Mouse (Mus musculus) kidney, adult 2 months (tissue): ENCODE measurements around the gene Pde4d.

Source experiments
- CTCF ChIP-seq: fragments of 200-500 bp; conservative IDR thresholded peaks from 2 replicates; pipeline ENCODE4 v1.5.1; 2011; ENCODE audit warnings: low read depth, mild to moderate bottlenecking, control low read depth, low read length, moderate library complexity, mixed read lengths; ENCODE audit not compliant: insufficient read depth, insufficient read length
- POLR2A ChIP-seq: fragments of 200-500 bp; IDR thresholded peaks from one replicate; pipeline ENCODE4 v1.6.1; 2011; ENCODE audit warnings: low read depth, low read length, control low read depth

- TF ChIP-seq POLR2A (no peak), CTCF (no peak)
Measured at GRCm38 (mm10) chr13:109556853-109557252, 1107.1 kb downstream of the Pde4d start.
